Mouse (Mus musculus) embryo, embryonic 10 days (tissue): ENCODE data around the gene Gm20855.
"Not testable (repeated sequence)": the region's sequence is repeated elsewhere in the genome, so short reads cannot be mapped to it uniquely, and the experiment has no call there.

ENCODE experiments used
- DNase-seq: peaks from one replicate; pipeline ENCODE4 v3.0.0-alpha.2; 2015; ENCODE audit warnings: low spot score

Gene Gm20855

GRCm38 (mm10) chrY:35131733-35132132 is at the start of gene Gm20855:
TSS of gene Gm20855 (minus strand) at chrY:35131833.
- not testable (repeated sequence) for DNase-seq
